Mouse (Mus musculus): ENCODE results near the gene Sdc4. TPM values are rescaled to one million over a fixed set of nuclear protein-coding genes. Genes with fewer than 3 reads are reported as not detected.
A peak's percentile ranks its signal among the peaks of the same experiment; 100 is the strongest.

Gene Sdc4
- polyA plus RNA-seq, 1 experiment from 2014 or later: 22.6 TPM

- Histone ChIP-seq H3K27me3 (ENCODE audit: control insufficient read depth, insufficient read depth, low read length) (peaks cover 23% of the 10 kb centered on the region), H3K27ac (replicated peaks; ENCODE audit: low read depth, low read length) (no peak overlapping the region), H3K4me3 (ENCODE audit: low read depth, low read length) (no peak overlapping the region), H3K4me1 (ENCODE audit: control insufficient read depth, insufficient read depth, low read length) (0 out of 2 replicates have a peak, but pooled peaks cover 4% of the 10 kb centered on the region), H3K36me3 (ENCODE audit: control insufficient read depth, insufficient read depth, low read length) (no peaks in the 10 kb centered on the region), H3K9me3 (ENCODE audit: control insufficient read depth, low read length) (no peaks in the 10 kb centered on the region), H3K9ac (ENCODE audit: low read length) (no peak overlapping the region), H3K4me2 (ENCODE audit: low read depth, severe bottlenecking) (no peak overlapping the region)
- DNase-seq (ENCODE audit: low spot score): no peak
- no peak for ATAC-seq (ENCODE audit: insufficient number of reproducible peaks, low FRiP score, low TSS enrichment, low read depth)
- 90% methylated on average over 7 of the region's 7 CpGs for WGBS
These were observed 47.6 kb downstream of the Sdc4 start for GRCm38 (mm10) chr2:164396076-164396475.

GRCm38 (mm10) chr2:164393126-164393525 lies 50.6 kb downstream of the Sdc4 start:
- H3K9ac ChIP-seq (ENCODE audit: low read length): no peak overlapping the region
- WGBS: 79% methylated on average over 29 of the region's 29 CpGs
- H3K4me1 ChIP-seq (ENCODE audit: control insufficient read depth, insufficient read depth, low read length): no peaks in the 10 kb centered on the region
- ATAC-seq (ENCODE audit: insufficient number of reproducible peaks, low FRiP score, low TSS enrichment, low read depth): no peak
- no peak for DNase-seq (ENCODE audit: low spot score)
- H3K4me3 ChIP-seq (ENCODE audit: low read depth, low read length): no peak overlapping the region
- H3K4me2 ChIP-seq (ENCODE audit: low read depth, severe bottlenecking): no peak overlapping the region
- no peak overlapping the region for H3K27ac ChIP-seq (replicated peaks; ENCODE audit: low read depth, low read length)
- peaks cover 4% of the 10 kb centered on the region for H3K27me3 ChIP-seq (ENCODE audit: control insufficient read depth, insufficient read depth, low read length)
- H3K9me3 ChIP-seq (ENCODE audit: control insufficient read depth, low read length): no peaks in the 10 kb centered on the region
- no peaks in the 10 kb centered on the region for H3K36me3 ChIP-seq (ENCODE audit: control insufficient read depth, insufficient read depth, low read length)

DNA sequence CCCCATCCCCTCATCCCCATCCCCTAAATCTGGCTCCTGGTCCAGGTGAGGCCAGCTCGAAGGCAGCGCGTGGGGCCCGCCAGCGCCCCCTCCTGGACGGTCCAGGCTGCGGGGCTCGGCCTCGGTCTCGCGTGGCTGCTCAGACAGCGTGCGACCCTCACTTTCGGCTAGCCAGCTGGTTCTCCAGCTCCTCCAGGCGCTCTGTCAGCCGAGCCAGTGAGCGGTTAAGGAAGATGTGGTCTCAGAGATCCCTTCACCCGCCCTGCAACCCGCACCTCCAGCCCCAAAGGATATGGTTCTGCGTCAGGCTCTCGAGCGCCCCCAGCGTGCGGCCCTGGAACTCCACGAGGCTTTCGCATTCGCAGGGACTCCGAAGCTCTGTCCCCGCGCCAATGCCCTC lies 54.2 kb downstream of the Sdc4 start:
- Histone ChIP-seq H3K9ac (ENCODE audit: low read length) (peak overlapping the region; percentile 39), H3K27me3 (ENCODE audit: control insufficient read depth, insufficient read depth, low read length) (peaks cover 12% of the 10 kb centered on the region)
- under 1% methylated on average over 30 of the region's 30 CpGs for WGBS

DNA sequence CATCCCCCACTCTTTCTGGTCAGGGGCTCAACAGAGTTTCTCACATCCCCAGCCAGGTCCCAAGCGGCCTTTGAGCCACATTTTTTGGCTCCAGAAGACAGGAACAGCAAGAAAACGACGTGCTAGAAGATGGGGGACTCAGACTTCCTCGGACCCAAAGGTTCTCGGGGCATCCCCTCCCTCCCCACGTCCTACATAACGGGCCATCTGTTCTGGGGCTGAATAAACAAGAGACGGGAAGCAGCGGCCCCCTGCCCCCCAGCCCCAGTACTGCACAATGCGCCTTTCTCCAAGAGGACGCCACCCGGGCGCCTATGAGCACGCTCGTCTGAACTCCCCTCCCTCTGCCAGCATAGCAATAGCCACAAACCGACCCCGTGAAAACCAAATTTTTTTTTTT lies 54.7 kb downstream of the Sdc4 start, which contains the start of gene Slpi:
Gene Slpi (minus strand): TSS at position 76 of the 400 bp plus-strand sequence.
- DNase-seq (ENCODE audit: low spot score): peak; percentile 62
- peak within 1 kb of the TSS; percentile 39 for H3K9ac ChIP-seq (ENCODE audit: low read length)

More for the DNA sequence above, 54.2 kb downstream of the Sdc4 start:
- ATAC-seq (ENCODE audit: insufficient number of reproducible peaks, low FRiP score, low TSS enrichment, low read depth): peak; percentile 31; the same call in 1 of the 2 replicates
- Histone ChIP-seq H3K4me1 (ENCODE audit: control insufficient read depth, insufficient read depth, low read length) (peaks cover 8% of the 10 kb centered on the region; the same call in 1 of the 2 replicates), H3K9me3 (ENCODE audit: control insufficient read depth, low read length) (no peaks in the 10 kb centered on the region), H3K4me2 (ENCODE audit: low read depth, severe bottlenecking) (peak overlapping the region; percentile 61), H3K36me3 (ENCODE audit: control insufficient read depth, insufficient read depth, low read length) (no peaks in the 10 kb centered on the region), H3K27ac (replicated peaks; ENCODE audit: low read depth, low read length) (peak overlapping the region; percentile 57), H3K4me3 (ENCODE audit: low read depth, low read length) (peak overlapping the region; percentile 28)
- peak; percentile 94 for DNase-seq (ENCODE audit: low spot score)

DNA sequence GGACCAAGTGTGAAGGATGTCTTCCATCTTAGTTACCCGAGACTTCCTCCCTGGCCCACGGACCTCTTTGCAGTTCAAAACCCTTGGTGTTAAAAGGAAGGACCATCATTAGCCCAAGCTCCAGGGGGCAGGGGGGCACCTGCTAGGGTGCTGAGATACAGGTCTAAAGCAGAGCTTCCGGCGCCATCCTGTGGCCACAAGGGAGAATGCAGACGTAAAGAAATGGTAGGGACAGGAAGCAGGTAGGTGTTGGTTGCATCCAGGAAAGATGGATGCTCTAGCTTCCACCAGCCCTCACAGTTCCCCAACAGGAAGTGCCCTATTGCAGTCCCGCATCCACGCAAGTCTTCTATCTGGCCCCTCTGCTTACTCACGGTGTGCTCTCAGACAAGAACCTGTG lies 56.7 kb downstream of the Sdc4 start:
- Histone ChIP-seq H3K27me3 (ENCODE audit: control insufficient read depth, insufficient read depth, low read length) (peaks cover 12% of the 10 kb centered on the region), H3K9ac (ENCODE audit: low read length) (no peak overlapping the region), H3K27ac (replicated peaks; ENCODE audit: low read depth, low read length) (no peak overlapping the region), H3K36me3 (ENCODE audit: control insufficient read depth, insufficient read depth, low read length) (no peaks in the 10 kb centered on the region), H3K4me2 (ENCODE audit: low read depth, severe bottlenecking) (no peak overlapping the region), H3K9me3 (ENCODE audit: control insufficient read depth, low read length) (no peaks in the 10 kb centered on the region), H3K4me1 (ENCODE audit: control insufficient read depth, insufficient read depth, low read length) (peaks cover 8% of the 10 kb centered on the region; the same call in 1 of the 2 replicates), H3K4me3 (ENCODE audit: low read depth, low read length) (no peak overlapping the region)
- no peak for ATAC-seq (ENCODE audit: insufficient number of reproducible peaks, low FRiP score, low TSS enrichment, low read depth)
- peak; percentile 53 for DNase-seq (ENCODE audit: low spot score)
- WGBS: 7% methylated on average over 8 of the region's 8 CpGs

More for the DNA sequence above, 54.7 kb downstream of the Sdc4 start, which contains the start of gene Slpi:
- Histone ChIP-seq H3K4me3 (ENCODE audit: low read depth, low read length) (peak within 1 kb of the TSS; percentile 28), H3K36me3 (ENCODE audit: control insufficient read depth, insufficient read depth, low read length) (no peaks in the 10 kb centered on the region), H3K4me2 (ENCODE audit: low read depth, severe bottlenecking) (peak within 1 kb of the TSS; percentile 61), H3K27ac (replicated peaks; ENCODE audit: low read depth, low read length) (peak within 1 kb of the TSS; percentile 57), H3K9me3 (ENCODE audit: control insufficient read depth, low read length) (no peaks in the 10 kb centered on the region), H3K27me3 (ENCODE audit: control insufficient read depth, insufficient read depth, low read length) (peaks cover 12% of the 10 kb centered on the region), H3K4me1 (ENCODE audit: control insufficient read depth, insufficient read depth, low read length) (peaks cover 8% of the 10 kb centered on the region; the same call in 1 of the 2 replicates)
- peak; percentile 65 for ATAC-seq (ENCODE audit: insufficient number of reproducible peaks, low FRiP score, low TSS enrichment, low read depth)
- 3% methylated on average over 17 of the region's 17 CpGs for WGBS

DNA sequence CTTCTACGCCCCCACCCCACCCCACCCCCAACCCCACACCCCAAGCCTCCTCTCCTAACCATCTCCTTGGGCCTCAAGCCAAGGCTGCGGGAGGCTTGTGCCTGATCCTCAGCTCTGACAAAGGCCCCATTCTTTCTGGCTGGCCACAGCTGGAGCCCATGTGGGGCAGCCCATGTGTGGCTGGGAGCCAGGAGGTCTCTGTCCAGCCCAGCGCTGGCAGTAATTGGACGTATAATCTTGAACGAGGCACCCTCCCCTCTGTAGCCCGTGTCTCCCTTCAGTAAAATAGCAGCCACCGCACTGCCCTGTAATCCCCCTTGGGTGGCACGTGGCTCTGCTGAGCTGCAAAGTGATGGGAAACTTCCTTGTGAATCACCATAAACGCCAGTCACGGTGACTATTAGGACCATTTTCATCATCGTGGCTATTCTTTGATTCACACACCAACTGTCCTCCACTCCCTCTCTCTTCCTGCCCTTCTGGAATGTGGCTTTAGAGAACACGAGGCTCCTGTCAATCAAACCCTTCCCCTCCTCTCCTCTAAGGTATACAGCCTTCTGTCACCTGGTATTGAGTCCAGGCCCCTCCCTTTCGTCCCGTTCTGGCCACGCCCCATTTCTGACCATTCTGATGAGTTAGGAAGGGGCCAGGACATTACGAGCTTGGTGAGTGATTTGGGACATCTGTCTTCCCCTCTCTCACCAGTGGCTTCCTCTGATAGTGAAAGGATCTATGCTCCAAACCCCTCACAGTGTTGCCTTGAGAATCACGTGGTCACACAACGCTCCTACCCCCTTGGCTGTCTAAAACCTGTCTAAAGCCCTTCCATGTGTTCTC lies 57.5 kb downstream of the Sdc4 start:
- H3K9ac ChIP-seq (ENCODE audit: low read length): no peak overlapping the region
- H3K4me1 ChIP-seq (ENCODE audit: control insufficient read depth, insufficient read depth, low read length): peaks cover 8% of the 10 kb centered on the region; the same call in 1 of the 2 replicates
- peaks cover 12% of the 10 kb centered on the region for H3K27me3 ChIP-seq (ENCODE audit: control insufficient read depth, insufficient read depth, low read length)
- no peak overlapping the region for H3K4me2 ChIP-seq (ENCODE audit: low read depth, severe bottlenecking)
- DNase-seq (ENCODE audit: low spot score) (peak; percentile 71), ATAC-seq (ENCODE audit: insufficient number of reproducible peaks, low FRiP score, low TSS enrichment, low read depth) (peak; percentile 78)
- no peaks in the 10 kb centered on the region for H3K36me3 ChIP-seq (ENCODE audit: control insufficient read depth, insufficient read depth, low read length)
- no peak overlapping the region for H3K4me3 ChIP-seq (ENCODE audit: low read depth, low read length)
- H3K9me3 ChIP-seq (ENCODE audit: control insufficient read depth, low read length): no peaks in the 10 kb centered on the region
- H3K27ac ChIP-seq (replicated peaks; ENCODE audit: low read depth, low read length): 0 out of 2 replicates have a peak overlapping the region, but pooled peaks have one; percentile 30
- 15% methylated on average over 18 of the region's 18 CpGs for WGBS

- Histone ChIP-seq H3K4me1 (ENCODE audit: control insufficient read depth, insufficient read depth, low read length) (peaks cover 8% of the 10 kb centered on the region; the same call in 1 of the 2 replicates), H3K27me3 (ENCODE audit: control insufficient read depth, insufficient read depth, low read length) (peaks cover 12% of the 10 kb centered on the region), H3K4me3 (ENCODE audit: low read depth, low read length) (no peak overlapping the region), H3K36me3 (ENCODE audit: control insufficient read depth, insufficient read depth, low read length) (no peaks in the 10 kb centered on the region), H3K9me3 (ENCODE audit: control insufficient read depth, low read length) (no peaks in the 10 kb centered on the region), H3K9ac (ENCODE audit: low read length) (no peak overlapping the region), H3K27ac (replicated peaks; ENCODE audit: low read depth, low read length) (no peak overlapping the region), H3K4me2 (ENCODE audit: low read depth, severe bottlenecking) (no peak overlapping the region)
- DNase-seq (ENCODE audit: low spot score) (no peak), ATAC-seq (ENCODE audit: insufficient number of reproducible peaks, low FRiP score, low TSS enrichment, low read depth) (no peak)
- 54% methylated on average over 11 of the region's 11 CpGs for WGBS
These were observed 59.9 kb downstream of the Sdc4 start for GRCm38 (mm10) chr2:164383656-164384399.

GRCm38 (mm10) chr2:164382971-164383370 lies 60.7 kb downstream of the Sdc4 start:
- no peak overlapping the region for H3K27ac ChIP-seq (replicated peaks; ENCODE audit: low read depth, low read length)
- 83% methylated on average over 3 of the region's 3 CpGs for WGBS
- DNase-seq (ENCODE audit: low spot score) (no peak), ATAC-seq (ENCODE audit: insufficient number of reproducible peaks, low FRiP score, low TSS enrichment, low read depth) (no peak)
- H3K9ac ChIP-seq (ENCODE audit: low read length): no peak overlapping the region
- H3K4me2 ChIP-seq (ENCODE audit: low read depth, severe bottlenecking): no peak overlapping the region
- H3K4me1 ChIP-seq (ENCODE audit: control insufficient read depth, insufficient read depth, low read length): peaks cover 8% of the 10 kb centered on the region; the same call in 1 of the 2 replicates
- H3K27me3 ChIP-seq (ENCODE audit: control insufficient read depth, insufficient read depth, low read length): 0 out of 2 replicates have a peak, but pooled peaks cover 6% of the 10 kb centered on the region
- no peak overlapping the region for H3K4me3 ChIP-seq (ENCODE audit: low read depth, low read length)
- H3K9me3 ChIP-seq (ENCODE audit: control insufficient read depth, low read length): no peaks in the 10 kb centered on the region
- H3K36me3 ChIP-seq (ENCODE audit: control insufficient read depth, insufficient read depth, low read length): no peaks in the 10 kb centered on the region

Measured in limb, embryonic 11.5 days (tissue).